Mouse (Mus musculus) midbrain, postnatal 0 days (tissue): ENCODE measurements at regions not wholly inside any gene's neighbourhood (a gene's known extent, or its start where the extent isn't known, plus 50 kb on each side); places are given as distances from the start of the nearest gene placed in this dataset.

Experiments
- ATAC-seq: fragments of 200-750 bp; cut with Nextera tagmentation; 2 replicates; pipeline ENCODE4 v1.8.0; 2017; ENCODE audit warnings: moderate number of reproducible peaks, mild to moderate bottlenecking, moderate TSS enrichment, moderate library complexity; ENCODE audit not compliant: low FRiP score
- DNase-seq: peaks from one replicate; pipeline ENCODE4 v3.0.0-alpha.2; 2015; ENCODE audit warnings: low spot score
- H3K27ac ChIP-seq: fragments of 300-500 bp; sonication (generic); 2 replicates; pipeline ENCODE4 v1.5.1; 2014; ENCODE audit warnings: low read depth, mild to moderate bottlenecking, low read length, mixed read lengths
- H3K27me3 ChIP-seq: fragments of 300-500 bp; sonication (generic); 2 replicates; pipeline ENCODE4 v1.6.1; 2014; ENCODE audit warnings: low read length, control low read depth, mixed read lengths; ENCODE audit not compliant: insufficient read depth
- H3K36me3 ChIP-seq: fragments of 300-500 bp; sonication (generic); 2 replicates; pipeline ENCODE4 v1.6.1; 2014; ENCODE audit warnings: low read length, control low read depth, mixed read lengths; ENCODE audit not compliant: insufficient read depth
- H3K4me1 ChIP-seq: fragments of 300-500 bp; sonication (generic); 2 replicates; pipeline ENCODE4 v1.6.1; 2014; ENCODE audit warnings: mild to moderate bottlenecking, control low read depth, antibody characterized with exemption, low read length, mixed read lengths; ENCODE audit not compliant: insufficient read depth
- H3K4me2 ChIP-seq: fragments of 300-500 bp; sonication (generic); 2 replicates; pipeline ENCODE4 v1.6.1; 2014; ENCODE audit warnings: low read depth, mild to moderate bottlenecking, low read length, mixed read lengths; ENCODE audit not compliant: poor library complexity, severe bottlenecking
- H3K4me3 ChIP-seq: fragments of 300-500 bp; sonication (generic); 2 replicates; pipeline ENCODE4 v1.5.1; 2014; ENCODE audit warnings: low read depth, mild to moderate bottlenecking, low read length, moderate library complexity
- H3K9ac ChIP-seq: fragments of 300-500 bp; sonication (generic); replicated peaks from 2 replicates; pipeline ENCODE4 v1.6.1; 2014; ENCODE audit warnings: mild to moderate bottlenecking, low read length, moderate library complexity, mixed read lengths; ENCODE audit not compliant: poor library complexity, severe bottlenecking
- H3K9me3 ChIP-seq: fragments of 300-500 bp; sonication (generic); 2 replicates; pipeline ENCODE4 v1.6.1; 2016; ENCODE audit warnings: low read length, control low read depth
- CTCF ChIP-seq: IDR thresholded peaks from 2 replicates; pipeline ENCODE4 v1.5.1; 2016; ENCODE audit warnings: antibody characterized with exemption, mild to moderate bottlenecking
- WGBS: fragments of 180-500 bp; shearing (Covaris S2); extraction: QIAGEN DNeasy Blood & Tissue Kit; methylation state at CpG from one replicate; pipeline ENCODE4 v1.1.7; 2014; 5-methylcytosine and 5-hydroxymethylcytosine counted together

DNA sequence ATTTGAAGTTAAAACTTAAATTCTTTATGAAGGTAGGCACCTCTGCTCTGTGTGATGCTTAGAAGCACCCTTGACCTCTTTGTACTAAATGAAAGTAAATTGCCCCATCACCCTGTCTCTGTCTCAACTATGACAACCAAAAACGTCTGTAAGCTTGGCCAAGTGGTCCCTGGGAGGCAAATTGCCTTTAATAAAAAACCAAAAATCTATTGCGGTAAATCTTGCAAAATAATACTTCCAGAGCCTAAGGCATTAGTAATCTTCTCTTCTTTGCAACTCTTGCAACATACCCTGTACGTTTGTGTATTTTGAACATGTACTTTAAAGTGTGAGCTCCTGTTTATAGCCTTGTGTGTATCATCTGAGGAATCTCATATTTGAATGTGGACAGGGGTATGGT is 77.4 kb upstream of the Kcnj16 start:
- ATAC-seq (no peak), DNase-seq (no peak)
- H3K9ac ChIP-seq: no peak overlapping the region
- no peaks in the 10 kb centered on the region for H3K9me3 ChIP-seq
- no peak overlapping the region for H3K4me3 ChIP-seq
- TF ChIP-seq CTCF: no peak
- no peak overlapping the region for H3K27ac ChIP-seq
- H3K4me2 ChIP-seq: no peak overlapping the region
- no peaks in the 10 kb centered on the region for H3K4me1 ChIP-seq
- H3K36me3 ChIP-seq: no peaks in the 10 kb centered on the region
- whole genome bisulfite sequencing: 72% methylated on average over 3 of the region's 3 CpGs
- no peaks in the 10 kb centered on the region for H3K27me3 ChIP-seq

DNA sequence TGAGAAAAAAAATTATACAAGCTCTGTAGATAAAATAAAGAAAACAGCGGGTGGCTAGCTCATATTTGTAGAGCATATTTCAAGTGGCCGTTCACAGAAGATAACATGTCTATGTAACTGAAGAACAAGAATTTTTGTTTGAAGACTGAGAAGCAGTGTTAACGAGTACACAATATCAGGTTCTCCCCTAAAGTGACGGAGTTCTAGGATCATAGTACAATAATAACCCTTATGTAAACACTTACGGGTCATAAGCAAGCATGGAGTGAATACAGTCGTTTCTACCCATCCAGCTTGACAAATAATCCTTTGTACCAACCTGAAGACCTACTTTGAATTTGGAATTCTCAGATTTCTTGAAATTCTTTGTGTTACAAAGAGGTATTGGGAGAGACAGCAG is 64.9 kb upstream of the Kcnj16 start:
- no peak overlapping the region for H3K9ac ChIP-seq
- no peak for DNase-seq
- no peak overlapping the region for H3K4me3 ChIP-seq
- ATAC-seq: no peak
- H3K4me1 ChIP-seq: no peaks in the 10 kb centered on the region
- H3K9me3 ChIP-seq: no peaks in the 10 kb centered on the region
- H3K27ac ChIP-seq: no peak overlapping the region
- 88% methylated on average over 6 of the region's 6 CpGs for WGBS
- H3K4me2 ChIP-seq: no peak overlapping the region
- no peak for TF ChIP-seq CTCF
- no peaks in the 10 kb centered on the region for H3K36me3 ChIP-seq
- no peaks in the 10 kb centered on the region for H3K27me3 ChIP-seq
